Mouse (Mus musculus): ENCODE results near the gene Zpr1. TPM values are rescaled to one million over a fixed set of nuclear protein-coding genes. Genes with fewer than 3 reads are reported as not detected.

The Zpr1 gene
- polyA plus RNA-seq, 1 experiment from 2014 or later = 55.0 TPM

Other genes with a start within 250 kb of the Zpr1 start
- 1.7 and 1.8 TPM in 2 replicates for gene Apoa1, start 44.5 kb upstream of the Zpr1 start, polyA plus RNA-seq (2016; fragmentation: Nextera tagmentation; extraction: Ambion mirVana)
- gene Apoc3, start 37.4 kb upstream of the Zpr1 start, polyA plus RNA-seq (2016; fragmentation: Nextera tagmentation; extraction: Ambion mirVana) = not detected in 2 replicates
- gene Apoa4, start 32.4 kb upstream of the Zpr1 start, polyA plus RNA-seq (2016; fragmentation: Nextera tagmentation; extraction: Ambion mirVana) = not detected in 2 replicates
- gene Apoa5, start 4.4 kb upstream of the Zpr1 start, polyA plus RNA-seq (2016; fragmentation: Nextera tagmentation; extraction: Ambion mirVana) = 0.19 TPM in 1 of 2 replicates, not detected in the other
- gene Bud13, start 9.9 kb downstream of the Zpr1 start, polyA plus RNA-seq (2016; fragmentation: Nextera tagmentation; extraction: Ambion mirVana) = 22.5 and 23.5 TPM in 2 replicates
- gene 4931429L15Rik, start 46.9 kb downstream of the Zpr1 start, polyA plus RNA-seq (2016; fragmentation: Nextera tagmentation; extraction: Ambion mirVana) = not detected in 2 replicates